Mouse (Mus musculus): Measurements from ENCODE around the gene Enpep.

The Enpep gene

DNA sequence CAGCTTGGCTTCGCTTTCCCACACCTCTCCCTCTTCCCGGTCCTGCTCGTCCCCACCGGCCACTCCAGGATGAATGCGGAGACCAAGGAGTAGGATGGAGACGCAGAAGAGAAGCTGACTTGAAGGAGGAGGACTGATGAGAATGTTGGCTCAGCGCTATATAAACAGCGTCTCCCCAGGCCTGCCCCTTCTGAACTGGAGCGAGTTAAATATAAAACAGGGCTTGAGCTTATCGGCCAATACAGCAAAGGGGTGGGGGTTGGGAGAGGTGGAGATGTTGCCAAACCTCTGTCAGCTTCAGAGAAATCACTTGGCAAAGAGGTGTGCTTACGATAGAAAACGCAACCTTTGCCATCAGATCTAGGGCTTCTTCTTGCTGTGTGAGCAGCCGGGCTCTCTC lies at the start of gene Enpep:
Gene Enpep, minus strand, starts transcription at position 135 of the 400 bp plus-strand sequence.
- no peak for DNase-seq (ENCODE audit: low spot score in 2 of 2)

- DNase-seq (ENCODE audit: low spot score in 2 of 2), result no peak
Measured at GRCm38 (mm10) chr3:129379109-129379508, 46.6 kb upstream of the Enpep start.

GRCm38 (mm10) chr3:129375087-129375486 lies 42.6 kb upstream of the Enpep start:
- no peak for DNase-seq (ENCODE audit: low spot score in 2 of 2)

GRCm38 (mm10) chr3:129373108-129373507 lies 40.6 kb upstream of the Enpep start:
- DNase-seq (ENCODE audit: low spot score in 2 of 2), result no peak

DNA sequence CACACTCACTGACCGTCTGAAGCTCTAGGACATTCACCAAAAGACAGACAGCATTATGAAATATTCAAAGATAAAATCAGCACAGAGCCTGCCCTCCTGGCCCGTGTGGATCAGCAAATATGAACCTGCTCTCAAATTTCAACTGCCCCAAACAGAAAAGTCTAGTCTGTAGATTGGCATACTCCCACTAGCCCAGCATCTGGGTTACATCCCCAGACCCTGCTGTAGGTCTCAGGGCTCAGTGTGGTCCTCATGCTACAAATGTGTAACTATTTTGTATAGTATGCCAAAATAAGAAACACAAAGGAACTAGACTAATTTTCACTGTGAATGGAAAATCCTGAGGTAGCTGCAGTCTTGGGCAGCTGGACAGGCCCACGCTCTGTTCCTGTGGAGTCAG lies 37.0 kb upstream of the Enpep start:
- no peak for DNase-seq (ENCODE audit: low spot score in 2 of 2)

GRCm38 (mm10) chr3:129365919-129366318 lies 33.4 kb upstream of the Enpep start:
- DNase-seq (ENCODE audit: low spot score in 2 of 2), result no peak

DNA sequence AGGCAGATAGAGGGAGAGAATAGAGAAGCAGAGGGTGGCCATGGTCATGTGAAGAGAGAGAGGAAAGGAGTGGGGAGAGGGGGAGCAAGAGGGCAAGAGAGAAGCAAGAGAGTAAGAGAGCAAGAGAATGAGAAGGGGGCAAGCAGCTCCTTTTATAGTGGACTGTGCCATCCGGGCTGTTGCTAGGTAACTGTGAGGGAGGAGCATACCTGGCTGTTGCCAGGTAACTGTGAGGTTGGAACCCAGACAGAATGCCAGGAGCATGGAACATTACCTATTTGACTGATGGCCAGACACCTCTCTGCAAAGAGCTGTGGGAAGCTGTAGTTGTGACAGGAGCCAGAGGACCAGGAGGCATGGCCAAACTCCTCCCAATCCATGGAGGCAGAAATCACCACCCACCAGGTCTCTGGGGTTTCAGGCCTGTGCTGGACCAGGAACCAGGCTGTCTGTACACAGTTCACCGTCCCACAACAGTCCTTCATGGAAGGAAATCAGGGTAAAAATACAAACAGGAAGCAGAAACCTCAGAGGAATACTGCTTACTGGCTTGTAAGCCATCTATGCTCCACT lies 32.4 kb upstream of the Enpep start:
- no peak for DNase-seq (ENCODE audit: low spot score in 2 of 2)

DNA sequence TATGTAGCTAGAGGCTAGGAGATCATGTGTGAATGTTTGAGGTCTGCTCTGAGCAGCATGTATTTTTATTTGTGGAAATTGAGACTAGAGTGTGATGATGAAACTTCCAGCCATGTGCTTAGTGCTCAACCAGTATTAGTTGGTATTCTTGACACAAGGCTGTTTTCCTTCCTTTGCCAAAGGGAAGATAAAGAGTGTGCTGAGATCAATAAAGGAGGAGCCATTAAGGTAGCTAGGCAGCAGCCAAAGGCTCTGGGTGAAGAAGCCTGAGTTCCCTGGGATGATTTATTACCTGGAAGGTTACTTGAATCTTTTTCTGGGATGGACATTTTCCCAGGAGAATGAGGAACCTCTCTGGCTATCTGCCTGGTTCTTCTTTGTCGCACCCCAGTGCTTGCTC lies 30.9 kb upstream of the Enpep start:
- DNase-seq (ENCODE audit: low spot score in 2 of 2), result no peak

- DNase-seq (ENCODE audit: low spot score in 2 of 2), result no peak
Measured at GRCm38 (mm10) chr3:129358115-129358514, 25.6 kb upstream of the Enpep start.

DNA sequence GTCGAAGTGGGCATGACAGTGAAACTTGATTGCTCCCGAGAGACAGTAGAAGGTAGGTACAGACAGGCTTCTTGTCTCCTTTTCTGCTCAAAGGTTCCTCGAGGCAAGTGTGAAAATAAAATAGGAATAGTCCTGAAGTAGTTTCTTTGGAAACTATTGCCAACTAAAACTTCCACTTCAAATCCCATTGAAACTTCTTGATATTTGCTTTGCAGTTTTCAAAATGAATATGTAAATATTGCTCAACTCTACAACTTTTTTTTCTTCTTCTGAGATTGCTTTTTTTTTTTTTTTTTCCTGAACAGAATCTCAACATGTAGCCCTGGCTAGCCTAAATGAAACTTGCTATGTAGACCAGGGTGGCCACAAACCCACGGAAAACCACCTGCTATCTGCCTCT lies 21.4 kb upstream of the Enpep start:
- no peak for DNase-seq (ENCODE audit: low spot score in 2 of 2)

DNA sequence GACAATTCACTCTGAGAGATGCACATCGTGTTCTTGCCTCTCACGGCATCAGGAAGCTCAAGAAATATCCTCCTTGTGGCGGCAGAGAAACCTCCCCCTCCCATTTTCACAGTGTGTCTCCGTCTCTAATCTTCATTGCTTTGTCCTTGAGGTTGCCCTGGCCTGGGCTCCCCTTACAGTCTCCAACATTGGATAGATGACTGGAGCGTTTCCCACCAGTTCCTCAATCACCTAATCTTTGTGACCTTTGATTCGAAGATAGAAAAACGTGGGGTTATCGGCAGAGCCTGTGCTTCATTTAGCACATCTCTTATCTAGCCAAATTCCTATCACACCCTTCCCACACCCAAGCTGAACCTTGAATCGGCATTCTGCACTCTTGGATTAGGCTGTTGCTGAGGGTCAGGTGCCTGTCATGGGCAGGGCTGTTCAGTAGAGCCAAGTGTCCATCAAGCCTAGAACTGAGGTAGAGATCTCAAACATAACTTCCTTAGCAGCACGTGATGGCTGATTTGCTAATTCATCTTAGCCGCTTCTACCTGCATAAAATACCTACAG lies 18.9 kb upstream of the Enpep start:
- no peak for DNase-seq (ENCODE audit: low spot score in 2 of 2)

GRCm38 (mm10) chr3:129347277-129347676 lies 14.8 kb upstream of the Enpep start:
- no peak for DNase-seq (ENCODE audit: low spot score in 2 of 2)

- DNase-seq (ENCODE audit: low spot score in 2 of 2), result no peak
Measured at GRCm38 (mm10) chr3:129342767-129343166, 10.2 kb upstream of the Enpep start.

DNA sequence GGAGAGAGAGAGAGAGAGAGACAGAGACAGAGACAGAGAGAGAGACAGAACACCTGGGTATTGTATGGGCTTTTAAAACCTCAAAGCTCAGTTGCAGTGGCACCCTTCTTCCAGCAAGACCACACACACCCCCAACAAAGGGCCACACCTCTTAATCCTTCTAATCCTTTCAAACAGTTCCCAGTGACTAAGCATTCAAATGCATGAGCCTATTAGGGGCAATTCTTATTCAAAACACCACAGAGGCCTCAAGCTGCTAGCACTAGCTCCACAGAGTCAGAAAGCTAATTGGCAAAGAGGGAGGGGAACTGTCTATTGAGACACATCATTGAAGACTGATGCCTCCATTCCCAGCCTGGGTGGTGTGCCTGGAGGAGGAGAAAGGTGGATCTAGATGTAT lies 8.5 kb upstream of the Enpep start:
- DNase-seq (ENCODE audit: low spot score in 2 of 2), result no peak

- DNase-seq (ENCODE audit: low spot score in 2 of 2), result no peak
Measured at GRCm38 (mm10) chr3:129338296-129339091, 6.0 kb upstream of the Enpep start.

DNA sequence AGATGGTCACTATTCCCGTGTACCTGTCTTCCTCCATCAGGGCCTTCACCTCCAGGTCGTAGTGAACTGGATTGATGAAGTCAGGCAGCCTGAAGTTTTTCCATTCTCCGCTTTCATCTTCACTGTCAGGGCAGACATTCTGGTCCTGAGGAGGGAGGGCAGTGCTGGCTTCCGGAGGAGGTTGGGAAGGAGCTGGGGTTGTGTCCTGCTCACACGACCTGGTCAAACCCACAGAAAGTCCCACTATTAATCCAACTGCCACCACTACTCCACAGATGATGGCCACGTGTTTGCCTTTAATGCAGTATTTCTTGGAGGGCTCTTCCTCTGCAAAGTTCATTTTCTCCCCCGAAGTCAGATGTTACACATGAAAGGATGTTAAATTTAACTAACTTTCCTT lies 378 bp downstream of the Enpep start:
- no peak for DNase-seq (ENCODE audit: low spot score in 2 of 2)

- no peak for DNase-seq (ENCODE audit: low spot score in 2 of 2)
Measured at GRCm38 (mm10) chr3:129331427-129331826, 1.1 kb downstream of the Enpep start.

GRCm38 (mm10) chr3:129328056-129328455 lies 4.5 kb downstream of the Enpep start:
- no peak for DNase-seq (ENCODE audit: low spot score in 2 of 2)

GRCm38 (mm10) chr3:129321585-129321984 lies 10.9 kb downstream of the Enpep start:
- DNase-seq (ENCODE audit: low spot score in 2 of 2), result no peak

DNA sequence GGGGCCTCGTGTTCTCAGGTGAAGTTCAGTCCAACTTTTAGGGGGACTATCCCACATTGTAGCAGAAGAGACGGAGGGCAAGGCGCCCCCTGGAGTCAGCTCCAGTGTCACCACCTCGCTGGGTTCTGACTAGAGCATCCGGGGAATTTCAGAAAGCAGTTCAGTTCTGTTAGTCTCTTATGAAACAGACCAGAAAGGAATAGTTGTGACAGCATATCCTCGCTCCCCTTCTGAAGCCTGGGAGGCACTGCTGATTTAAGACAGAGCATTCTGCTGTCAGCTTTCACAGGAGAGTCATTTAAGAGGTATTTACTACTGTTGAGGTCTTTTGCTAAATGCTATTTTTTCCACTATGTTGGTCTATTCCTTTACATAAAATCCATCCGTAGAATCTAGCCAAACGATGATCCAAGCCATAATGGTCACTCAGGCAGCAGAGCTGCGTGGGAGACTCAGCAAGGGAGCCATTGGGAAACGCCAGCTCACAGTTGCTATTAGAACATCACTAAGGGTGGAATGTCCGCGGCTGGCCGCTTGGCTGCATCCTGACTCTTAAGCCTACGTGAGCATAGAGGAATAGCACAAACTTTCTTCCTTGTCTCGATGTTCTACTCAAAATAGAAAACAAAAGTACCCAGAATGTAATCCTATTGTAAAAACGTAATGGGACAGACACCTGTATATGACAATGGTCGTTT lies 15.3 kb downstream of the Enpep start:
- no peak for DNase-seq (ENCODE audit: low spot score in 2 of 2)

- no peak for DNase-seq (ENCODE audit: low spot score in 2 of 2)
Measured at GRCm38 (mm10) chr3:129313671-129314415, 18.7 kb downstream of the Enpep start.

DNA sequence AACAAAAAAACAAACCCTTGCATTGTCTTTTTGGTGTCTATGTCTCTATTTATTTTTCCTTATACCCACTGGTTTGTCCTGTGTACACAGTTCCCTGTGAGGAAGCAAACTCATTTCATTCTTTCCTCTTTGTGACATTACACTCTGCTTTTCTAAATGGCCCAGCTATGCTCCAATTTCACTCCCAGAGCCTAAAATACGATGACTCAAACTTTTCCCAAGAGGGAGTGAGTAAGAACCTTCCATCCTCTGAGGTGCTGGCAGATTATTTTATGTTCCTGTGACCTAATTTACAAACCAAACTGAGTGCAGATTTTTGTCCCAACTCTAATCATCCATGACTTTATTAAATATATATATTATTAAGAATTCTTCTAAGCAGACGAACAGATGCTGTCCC lies 19.3 kb downstream of the Enpep start:
- no peak for DNase-seq (ENCODE audit: low spot score in 2 of 2)
